Mouse (Mus musculus): ENCODE results near the gene Il11. TPM values are rescaled to one million over a fixed set of nuclear protein-coding genes. Genes with fewer than 3 reads are reported as not detected.
"Not testable (repeated sequence)": the region's sequence is repeated elsewhere in the genome, so short reads cannot be mapped to it uniquely, and the experiment has no call there.

The Il11 gene
- polyA plus RNA-seq, 1 experiment from 2014 or later, result 0.19 TPM

DNA sequence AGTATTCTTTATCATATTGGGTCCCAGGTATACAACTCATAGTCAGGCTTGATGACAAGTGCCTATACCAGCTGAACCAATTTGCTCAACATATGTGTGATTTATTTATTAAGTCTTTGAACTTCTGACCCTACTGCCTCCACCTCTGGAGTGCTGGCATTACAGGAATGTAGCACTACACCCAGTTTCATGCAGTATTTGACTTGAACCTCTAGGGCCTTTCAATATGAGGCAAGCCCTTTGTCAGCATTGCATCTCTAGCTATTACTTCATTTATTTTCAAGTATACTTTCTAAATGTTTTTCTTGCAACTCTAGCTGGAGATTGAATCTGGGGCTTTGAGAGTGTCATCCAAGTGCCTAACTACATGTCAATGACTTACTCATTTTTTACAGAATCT, 19.6 kb upstream of the Il11 start:
- no peak overlapping the region for H3K27ac ChIP-seq (replicated peaks)
- H3K4me3 ChIP-seq, result no peak overlapping the region
- no peak for DNase-seq (ENCODE audit: low spot score)
- H3K27me3 ChIP-seq (replicated peaks; ENCODE audit: low read depth, poor library complexity, severe bottlenecking), result no peaks in the 10 kb centered on the region
- no peaks in the 10 kb centered on the region for H3K9me3 ChIP-seq
- peaks cover 49% of the 10 kb centered on the region for H3K36me3 ChIP-seq (replicated peaks)
- no peaks in the 10 kb centered on the region for H3K4me1 ChIP-seq

DNA sequence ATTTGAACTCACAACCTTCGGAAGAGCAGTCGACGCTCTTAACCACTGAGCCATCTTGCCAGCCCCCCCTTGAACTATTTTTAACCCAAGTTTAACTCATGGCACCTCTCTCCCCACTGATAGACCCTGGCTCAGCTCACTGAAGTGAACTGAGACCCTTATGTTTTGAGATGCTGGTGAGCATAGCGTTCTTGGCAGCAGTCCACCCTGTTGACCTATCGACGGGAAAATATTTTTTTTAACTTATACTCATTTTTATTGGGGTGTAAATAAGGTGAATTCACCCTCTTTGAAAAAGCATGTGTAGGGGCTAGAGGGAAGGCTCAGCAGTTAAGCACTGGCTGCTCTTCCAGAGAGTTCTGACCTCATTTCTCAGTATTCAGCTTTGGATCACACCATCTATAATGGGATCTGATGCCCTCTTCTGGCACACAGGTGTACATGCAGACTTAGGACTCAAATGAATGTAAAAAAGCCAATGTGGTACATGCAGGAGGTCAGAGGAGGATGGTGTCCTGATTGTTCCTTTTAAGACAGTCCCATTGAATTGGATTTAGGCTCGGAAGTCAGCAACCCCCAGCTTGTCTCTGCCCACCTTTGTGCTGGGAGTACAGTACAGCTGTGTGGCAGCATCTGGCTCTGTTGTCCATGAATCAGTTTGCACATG, 13.2 kb upstream of the Il11 start:
- no peak overlapping the region for H3K27ac ChIP-seq (replicated peaks)
- no peak overlapping the region for H3K4me3 ChIP-seq
- 75% methylated on average over 7 of the region's 7 CpGs for WGBS
- H3K4me1 ChIP-seq, result peaks cover 14% of the 10 kb centered on the region
- H3K36me3 ChIP-seq (replicated peaks), result peaks cover 51% of the 10 kb centered on the region
- no peak for DNase-seq (ENCODE audit: low spot score)
- no peaks in the 10 kb centered on the region for H3K9me3 ChIP-seq
- no peaks in the 10 kb centered on the region for H3K27me3 ChIP-seq (replicated peaks; ENCODE audit: low read depth, poor library complexity, severe bottlenecking)

DNA sequence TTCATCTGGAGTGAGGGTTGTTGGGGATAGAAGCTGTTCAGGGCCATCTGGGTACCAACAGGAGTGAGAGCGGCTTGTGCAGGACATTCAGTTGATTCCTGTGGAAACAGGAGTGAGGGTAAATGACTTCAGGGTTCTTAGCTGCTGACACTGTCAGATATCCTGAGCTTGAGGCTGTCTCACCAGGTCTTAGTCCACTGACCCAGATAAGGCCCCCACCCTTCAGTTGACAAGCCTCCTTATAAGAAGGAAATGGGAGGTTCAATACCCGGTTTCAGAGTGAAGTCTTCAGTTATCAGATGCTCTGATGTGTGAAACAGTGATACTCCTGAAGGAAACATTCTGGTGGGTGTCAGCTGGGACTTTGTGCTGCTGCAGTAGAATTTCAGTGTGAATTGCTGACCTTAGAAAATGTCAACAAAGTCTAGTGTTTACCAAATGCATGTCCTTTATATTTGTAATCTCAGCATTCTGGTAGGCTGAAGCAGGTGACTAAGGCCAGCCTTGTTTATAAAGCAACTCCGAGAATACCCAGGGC, 12.0 kb upstream of the Il11 start:
- Histone ChIP-seq H3K36me3 (replicated peaks) (peaks cover 51% of the 10 kb centered on the region), H3K27ac (replicated peaks) (no peak overlapping the region), H3K9me3 (no peaks in the 10 kb centered on the region), H3K4me1 (peaks cover 16% of the 10 kb centered on the region), H3K27me3 (replicated peaks; ENCODE audit: low read depth, poor library complexity, severe bottlenecking) (peaks cover 6% of the 10 kb centered on the region), H3K4me3 (peak overlapping the region; percentile 79)
- WGBS, result 87% methylated on average over 3 of the region's 3 CpGs
- no peak for DNase-seq (ENCODE audit: low spot score)

DNA sequence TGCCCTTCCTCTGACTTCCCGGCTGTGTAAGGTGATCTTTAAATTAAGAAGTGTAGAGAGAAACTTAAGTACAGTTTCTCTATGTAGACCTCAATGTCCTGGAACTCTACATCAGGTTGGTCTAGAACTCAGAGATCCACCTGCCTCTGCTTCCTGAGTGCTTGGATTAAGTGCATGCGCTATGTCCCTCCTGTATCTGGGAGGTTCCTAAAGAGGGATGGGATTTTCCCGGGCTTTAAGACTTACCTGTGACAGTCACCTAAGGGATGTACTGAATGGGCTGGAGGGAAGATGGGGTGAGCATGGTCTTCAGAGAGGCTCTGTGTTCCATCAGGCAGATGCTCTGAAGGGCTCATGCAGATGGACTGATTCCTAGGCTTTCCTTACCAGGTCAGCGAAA, 11.0 kb upstream of the Il11 start:
- H3K4me3 ChIP-seq, result peak overlapping the region; percentile 79
- 43% methylated on average over 4 of the region's 4 CpGs for WGBS
- DNase-seq (ENCODE audit: low spot score), result no peak
- H3K27ac ChIP-seq (replicated peaks), result peak overlapping the region; percentile 94
- peaks cover 26% of the 10 kb centered on the region for H3K4me1 ChIP-seq
- peaks cover 51% of the 10 kb centered on the region for H3K36me3 ChIP-seq (replicated peaks)
- H3K9me3 ChIP-seq, result no peaks in the 10 kb centered on the region
- peaks cover 13% of the 10 kb centered on the region for H3K27me3 ChIP-seq (replicated peaks; ENCODE audit: low read depth, poor library complexity, severe bottlenecking)

DNA sequence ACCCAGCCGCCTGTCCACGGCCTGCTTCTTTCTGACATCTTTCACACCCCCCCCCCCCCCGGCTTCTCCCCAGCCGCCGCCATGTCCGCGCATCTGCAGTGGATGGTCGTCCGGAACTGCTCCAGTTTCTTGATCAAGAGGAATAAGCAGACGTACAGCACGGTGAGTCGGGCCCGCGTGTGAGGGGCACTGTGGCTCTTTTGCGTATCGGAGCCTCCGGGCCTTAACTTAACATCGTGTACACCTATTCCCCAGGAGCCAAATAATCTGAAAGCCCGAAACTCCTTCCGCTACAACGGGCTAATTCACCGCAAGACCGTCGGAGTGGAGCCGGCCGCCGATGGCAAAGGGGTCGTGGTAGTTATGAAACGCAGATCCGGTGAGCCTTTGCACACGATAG, 10.6 kb upstream of the Il11 start:
- Histone ChIP-seq H3K27me3 (replicated peaks; ENCODE audit: low read depth, poor library complexity, severe bottlenecking) (peaks cover 18% of the 10 kb centered on the region), H3K27ac (replicated peaks) (peak overlapping the region; percentile 94), H3K4me1 (peaks cover 30% of the 10 kb centered on the region), H3K36me3 (replicated peaks) (peaks cover 47% of the 10 kb centered on the region), H3K4me3 (peak overlapping the region; percentile 79)
- WGBS, result under 1% methylated on average over 31 of the region's 31 CpGs
- DNase-seq (ENCODE audit: low spot score); H3K9me3 ChIP-seq: not testable (repeated sequence)

DNA sequence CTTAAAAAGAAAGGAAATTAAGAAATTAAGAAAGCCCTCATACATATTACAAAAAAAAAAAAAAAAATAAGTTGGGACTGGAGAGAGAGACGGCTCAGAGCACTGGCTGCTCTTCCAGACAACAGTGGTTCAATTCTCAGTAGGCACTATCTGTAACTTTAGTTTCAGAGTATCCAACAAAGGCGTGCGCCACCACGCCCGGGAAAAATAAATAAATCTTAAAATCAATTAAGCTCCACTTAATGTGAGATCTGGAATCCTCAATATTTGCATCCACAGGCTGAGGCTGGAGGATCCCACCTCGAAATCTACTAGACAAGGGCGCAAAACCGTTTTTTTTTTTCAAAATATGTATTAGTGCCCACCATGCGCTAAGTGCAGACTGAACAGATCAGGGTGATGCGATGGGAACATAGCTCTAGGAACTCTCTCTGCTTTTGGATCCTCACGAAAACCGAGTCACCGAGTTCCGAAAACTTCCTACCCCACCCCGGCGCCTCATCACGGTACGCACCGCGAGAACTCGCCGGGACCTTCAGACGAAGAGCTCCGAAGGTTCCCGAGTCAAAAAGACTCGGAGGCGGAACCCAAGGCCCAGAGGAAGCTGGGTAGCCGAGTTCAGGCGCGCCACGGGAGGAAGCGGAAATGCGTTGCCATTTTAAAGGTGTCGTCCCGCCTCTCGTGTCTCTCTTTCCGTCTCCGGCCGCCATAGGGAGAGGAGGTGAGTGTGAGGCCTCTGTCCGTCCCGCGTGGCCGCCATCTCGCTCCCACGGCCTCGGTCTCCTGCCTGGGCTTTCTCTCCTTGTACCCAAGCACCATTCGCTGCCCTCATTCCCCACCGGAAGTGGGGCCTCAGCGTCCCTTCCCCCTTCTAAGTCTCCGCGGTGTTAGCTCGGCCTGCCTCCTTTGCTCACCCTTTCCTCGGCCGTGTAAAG, 9.9 kb upstream of the Il11 start, which contains the start of gene Rpl28:
Gene Rpl28, plus strand, starts transcription at position 597 of the 935 bp plus-strand sequence.
- peak within 1 kb of the TSS; percentile 79 for H3K4me3 ChIP-seq
- DNase-seq (ENCODE audit: low spot score), result peak; percentile 96
- WGBS, result 2% methylated on average over 54 of the region's 54 CpGs

DNA sequence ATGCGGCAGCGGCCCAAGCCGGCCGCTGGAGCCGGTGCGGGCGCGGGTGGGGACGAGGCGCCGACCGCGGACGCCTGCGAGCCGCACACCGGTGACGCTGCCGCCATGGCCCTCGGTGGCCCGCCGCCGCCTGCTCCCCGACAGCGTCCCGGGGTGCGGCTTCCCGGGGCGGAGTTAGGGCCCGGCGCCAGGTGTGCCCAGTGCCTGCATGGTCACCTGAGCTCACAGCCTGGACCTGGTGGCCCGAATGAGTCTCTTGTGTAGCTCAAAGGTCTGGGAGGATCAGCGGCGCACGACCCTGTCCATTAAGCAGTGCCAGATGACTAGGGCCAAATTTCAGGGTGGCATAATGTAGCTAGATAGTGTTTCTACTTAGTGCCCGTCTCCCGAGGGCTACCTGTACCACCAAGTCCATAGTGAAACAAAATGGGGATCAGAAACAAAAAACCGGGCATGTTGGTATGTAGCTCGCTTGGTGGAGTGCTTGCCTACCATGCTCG, 6.8 kb upstream of the Il11 start, which contains the start of gene Tmem238:
Gene Tmem238, minus strand, starts transcription at position 221 of the 500 bp plus-strand sequence.
- no peak for DNase-seq (ENCODE audit: low spot score)
- Histone ChIP-seq H3K4me3 (peak within 1 kb of the TSS; percentile 63), H3K9me3 (no peaks in the 10 kb centered on the region), H3K27me3 (replicated peaks; ENCODE audit: low read depth, poor library complexity, severe bottlenecking) (peaks cover 33% of the 10 kb centered on the region), H3K4me1 (peaks cover 26% of the 10 kb centered on the region), H3K36me3 (replicated peaks) (peaks cover 11% of the 10 kb centered on the region), H3K27ac (replicated peaks) (peak within 1 kb of the TSS; percentile 84)
- 9% methylated on average over 40 of the region's 40 CpGs for WGBS

More for the DNA sequence above, 9.9 kb upstream of the Il11 start, which contains the start of gene Rpl28:
- H3K4me1 ChIP-seq, result peaks cover 31% of the 10 kb centered on the region
- H3K36me3 ChIP-seq (replicated peaks), result peaks cover 41% of the 10 kb centered on the region
- peak within 1 kb of the TSS; percentile 94 for H3K27ac ChIP-seq (replicated peaks)
- no peaks in the 10 kb centered on the region for H3K9me3 ChIP-seq
- H3K27me3 ChIP-seq (replicated peaks; ENCODE audit: low read depth, poor library complexity, severe bottlenecking), result peaks cover 25% of the 10 kb centered on the region

DNA sequence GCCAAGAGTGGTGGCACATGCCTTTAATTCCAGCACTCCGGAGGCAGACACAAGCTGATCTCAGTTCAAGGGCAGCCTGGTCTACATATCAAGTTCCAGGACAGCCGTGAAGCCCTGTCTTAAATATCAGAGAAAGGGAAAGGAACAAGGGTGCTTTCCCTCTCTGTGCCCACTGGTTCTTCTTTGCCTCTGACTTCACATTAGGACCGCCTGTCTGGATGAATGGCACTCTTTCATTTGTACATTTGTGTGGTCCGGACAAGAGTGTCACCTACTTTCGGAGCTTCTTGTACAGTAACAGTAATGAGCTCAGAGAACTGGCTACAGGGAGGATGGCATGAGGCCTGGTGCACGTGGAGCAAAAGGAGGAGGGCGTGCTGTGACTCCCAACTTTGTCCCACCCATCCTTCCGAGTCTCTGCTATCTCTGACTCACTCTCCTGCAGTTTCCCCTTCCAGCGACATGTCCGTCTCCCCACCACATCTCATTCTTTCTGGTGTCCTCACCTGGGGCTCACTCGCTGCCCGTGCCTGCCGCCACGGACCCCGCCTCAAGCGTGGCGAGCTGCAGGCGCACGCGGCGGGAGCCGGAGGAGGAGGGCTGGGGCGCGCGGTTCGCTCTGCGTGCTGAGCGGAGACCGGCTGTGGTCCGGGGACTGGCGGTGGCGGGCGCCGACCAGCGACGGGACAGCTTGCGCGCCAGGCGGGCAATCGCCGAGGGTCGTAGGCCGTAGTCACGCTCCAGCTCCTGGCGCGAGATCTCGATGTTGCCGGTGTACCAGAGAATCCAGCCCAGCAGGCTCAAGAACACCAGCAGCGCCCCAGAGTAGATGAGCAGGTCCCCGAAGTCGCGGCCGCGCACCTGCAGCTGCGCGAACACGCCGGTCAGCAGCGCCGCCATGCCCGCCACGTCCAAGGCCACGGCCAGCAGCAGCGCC, 6.1 kb upstream of the Il11 start:
- 2% methylated on average over 64 of the region's 64 CpGs for WGBS
- Histone ChIP-seq H3K4me3 (peak overlapping the region; percentile 63), H3K4me1 (peaks cover 19% of the 10 kb centered on the region), H3K36me3 (replicated peaks) (peaks cover 4% of the 10 kb centered on the region), H3K27me3 (replicated peaks; ENCODE audit: low read depth, poor library complexity, severe bottlenecking) (peaks cover 33% of the 10 kb centered on the region), H3K9me3 (no peaks in the 10 kb centered on the region), H3K27ac (replicated peaks) (peak overlapping the region; percentile 84)
- DNase-seq (ENCODE audit: low spot score), result peak; percentile 84

DNA sequence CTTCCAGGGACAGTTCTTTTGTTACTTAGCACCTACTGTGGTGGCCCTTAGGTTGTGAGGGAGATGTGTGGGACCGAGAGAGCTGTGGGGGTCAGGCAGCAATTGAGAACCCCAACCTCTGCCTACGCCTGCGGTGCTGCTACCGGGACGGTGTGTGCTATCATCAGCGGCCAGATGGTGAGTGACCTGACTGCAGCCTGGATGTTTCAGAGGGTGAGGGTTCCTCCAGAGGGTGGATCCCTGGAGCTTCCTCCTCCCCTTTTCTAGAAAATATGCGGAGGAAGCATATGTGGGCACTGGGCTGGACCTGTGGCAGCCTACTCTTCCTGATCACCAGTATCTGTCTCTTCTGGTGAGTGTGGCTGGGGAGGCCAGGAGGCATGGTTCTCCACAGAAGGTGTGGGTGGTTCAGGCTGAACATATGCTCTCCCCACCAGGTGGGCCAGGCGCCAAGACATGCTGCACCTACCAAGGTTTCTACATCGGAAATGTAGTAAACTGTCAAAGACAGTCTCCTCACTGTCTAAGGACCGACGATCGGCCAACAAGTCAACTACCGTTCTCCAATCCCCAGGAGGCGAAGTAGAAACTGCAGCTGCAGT, 1.1 kb upstream of the Il11 start:
- Histone ChIP-seq H3K27me3 (replicated peaks; ENCODE audit: low read depth, poor library complexity, severe bottlenecking) (peaks cover 44% of the 10 kb centered on the region), H3K36me3 (replicated peaks) (no peaks in the 10 kb centered on the region), H3K4me3 (no peak overlapping the region), H3K27ac (replicated peaks) (no peak overlapping the region), H3K9me3 (no peaks in the 10 kb centered on the region), H3K4me1 (peaks cover 23% of the 10 kb centered on the region)
- 84% methylated on average over 14 of the region's 14 CpGs for WGBS
- no peak for DNase-seq (ENCODE audit: low spot score)

DNA sequence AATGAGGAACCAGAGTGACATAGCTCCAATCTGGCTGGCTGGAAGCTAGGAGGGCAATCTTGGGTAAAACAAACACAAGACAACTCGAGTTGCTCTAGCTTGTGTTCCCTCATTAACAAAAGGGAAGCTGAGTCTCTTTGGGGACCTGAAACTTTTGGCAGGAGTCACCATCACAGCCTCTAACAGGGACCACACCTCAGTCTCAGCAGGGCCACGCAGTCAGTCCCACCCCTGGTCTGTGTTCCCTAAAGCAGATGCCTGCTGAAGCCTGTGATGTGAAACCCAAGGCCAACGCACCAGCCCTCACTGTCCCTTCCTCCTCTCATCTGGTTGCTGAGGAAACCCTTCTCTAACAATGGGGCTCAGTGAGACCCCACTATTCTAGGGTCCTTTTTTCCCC, 529 bp downstream of the Il11 start:
- Histone ChIP-seq H3K27ac (replicated peaks) (no peak overlapping the region), H3K4me1 (peaks cover 31% of the 10 kb centered on the region), H3K36me3 (replicated peaks) (no peaks in the 10 kb centered on the region), H3K9me3 (no peaks in the 10 kb centered on the region), H3K4me3 (no peak overlapping the region), H3K27me3 (replicated peaks; ENCODE audit: low read depth, poor library complexity, severe bottlenecking) (peaks cover 44% of the 10 kb centered on the region)
- WGBS, result 59% methylated on average over 3 of the region's 3 CpGs
- DNase-seq (ENCODE audit: low spot score), result no peak

DNA sequence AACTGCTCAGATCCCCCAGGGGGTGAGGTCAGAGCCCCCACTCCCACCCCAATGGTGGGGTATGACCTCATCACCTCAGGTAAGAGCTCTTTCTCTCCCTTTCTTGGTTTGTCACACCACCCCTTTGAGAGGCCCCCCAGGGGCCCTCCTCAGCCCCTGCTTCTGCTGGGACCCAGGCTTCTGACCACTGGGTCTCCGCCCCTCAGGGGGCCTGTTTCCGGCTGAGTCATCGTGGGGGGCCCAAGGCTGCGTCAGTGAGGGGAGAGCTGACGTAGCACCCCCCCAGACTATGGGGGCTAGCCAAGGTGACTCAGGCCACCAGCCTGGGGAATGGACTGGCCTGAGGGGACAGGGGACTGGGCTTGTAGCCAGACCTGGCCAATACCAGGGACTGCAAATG, 2.7 kb downstream of the Il11 start:
- Histone ChIP-seq H3K36me3 (replicated peaks) (no peaks in the 10 kb centered on the region), H3K9me3 (no peaks in the 10 kb centered on the region), H3K27ac (replicated peaks) (no peak overlapping the region), H3K4me1 (peaks cover 37% of the 10 kb centered on the region), H3K4me3 (peak overlapping the region; percentile 13; the same call in 1 of the 2 replicates), H3K27me3 (replicated peaks; ENCODE audit: low read depth, poor library complexity, severe bottlenecking) (peaks cover 63% of the 10 kb centered on the region)
- WGBS, result 39% methylated on average over 5 of the region's 5 CpGs
- no peak for DNase-seq (ENCODE audit: low spot score)
